9 mouse cellular contexts compared by ENCODE assay signal in the genomic region with DNA sequence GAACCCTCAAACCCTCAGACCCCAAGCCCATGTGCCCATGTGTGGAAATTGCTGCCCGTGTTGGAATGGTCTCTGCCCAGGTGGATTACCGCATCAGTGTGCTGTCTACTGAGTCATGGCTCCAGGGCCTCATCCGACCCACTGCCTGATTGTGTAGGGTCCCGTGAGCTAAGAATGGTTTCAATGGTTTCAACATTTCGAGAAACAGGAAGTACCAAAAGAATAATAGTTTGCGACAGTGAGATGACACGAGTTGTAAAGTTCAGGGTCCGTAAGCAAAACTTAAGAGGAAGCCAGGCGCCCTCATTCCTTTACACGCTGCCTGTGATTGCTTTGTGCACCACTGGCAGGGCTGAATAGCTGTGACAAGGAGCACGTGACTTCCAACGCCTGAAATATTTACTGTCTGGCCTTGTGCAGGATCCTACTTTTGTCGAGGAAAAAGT. TPM values are rescaled to one million over a fixed set of nuclear protein-coding genes. Genes with fewer than 3 reads are reported as not detected.
DNase-seq lines count a peak whose midpoint lies in the region; ATAC-seq and TF ChIP-seq lines count a peak whose summit lies in the region.
"Had no signal": no experiment of that assay in that cellular context is flagged by ENCODE, and none has a peak within 500 bp of the region (broad histone marks: within the 10 kb centered on the region; RNA-seq: fewer than 3 reads in every experiment).

No protein-coding gene starts in this region.

- peaks cover 30% of the 10 kb centered on the region for H3K27me3 ChIP-seq in heart, embryonic 11.5 days (ENCODE audit: control insufficient read depth, insufficient read depth, low read length)
- peaks cover 1 to 5% of the 10 kb centered on the region in 2 experiments; a peak in 2 of 4 replicates for H3K27me3 ChIP-seq in MEL (ENCODE audit: control insufficient read depth in 1 of 2, insufficient read depth in 2 of 2, low read length in 2 of 2)
- peaks cover 26% of the 10 kb centered on the region for H3K27me3 ChIP-seq in heart, postnatal 0 days (ENCODE audit: control insufficient read depth, insufficient read depth, low read length)

- H3K79me2 ChIP-seq in MEL (ENCODE audit: control insufficient read depth, insufficient read depth, low read length, poor library complexity), result no peaks in the 10 kb centered on the region

- peak overlapping the region; percentile 83 for H3K27ac ChIP-seq in heart, embryonic 11.5 days (ENCODE audit: low read depth, low read length)
- no peak overlapping the region; the same call in 1 of the 2 replicates for H3K27ac ChIP-seq in MEL (ENCODE audit: control insufficient read depth, low read depth, low read length)
- peak overlapping the region; percentile 91 for H3K27ac ChIP-seq in heart, postnatal 0 days (ENCODE audit: low read depth)

- H3K36me3 ChIP-seq in heart, embryonic 11.5 days (ENCODE audit: control insufficient read depth, insufficient read depth, low read length), result no peaks in the 10 kb centered on the region
- H3K36me3 ChIP-seq in MEL (ENCODE audit: control insufficient read depth in 1 of 2, insufficient read depth in 2 of 2, low read length in 2 of 2), result peaks cover 0 to 7% of the 10 kb centered on the region in 2 experiments; a peak in 2 of 4 replicates
- no peaks in the 10 kb centered on the region for H3K36me3 ChIP-seq in heart, postnatal 0 days (replicated peaks; ENCODE audit: control insufficient read depth, insufficient read depth, low read length)

- intact Hi-C loops in heart, postnatal 36 days (cut with DNase I), result no loop called here

- TF ChIP-seq CTCF in MEL (IDR thresholded peaks at IDR 0.05 in 2 of 3, conservative IDR thresholded peaks at IDR 0.05 in 1 of 3; ENCODE audit: control insufficient read depth in 1 of 3, insufficient read depth in 1 of 3, low read depth in 2 of 3, low read length in 3 of 3, poor library complexity in 1 of 3, severe bottlenecking in 1 of 3), result no peak
- no peak for TF ChIP-seq CTCF in heart, postnatal 0 days (IDR thresholded peaks at IDR 0.05; ENCODE audit: low read depth)

- H3K9ac ChIP-seq in heart, embryonic 11.5 days (ENCODE audit: low read depth, low read length), result no peak overlapping the region
- H3K9ac ChIP-seq in MEL (ENCODE audit: control insufficient read depth, low read depth, low read length, poor library complexity, severe bottlenecking), result peak overlapping the region; percentile 44
- H3K9ac ChIP-seq in heart, postnatal 0 days (replicated peaks; ENCODE audit: low read depth, low read length), result no peak overlapping the region

- H3K4me3 ChIP-seq in heart, embryonic 11.5 days (ENCODE audit: low read depth, low read length), result no peak overlapping the region
- peak overlapping the region; percentile 12 to 47 for H3K4me3 ChIP-seq in MEL (ENCODE audit: control insufficient read depth in 1 of 2, insufficient read depth in 1 of 2, low read depth in 2 of 2, low read length in 2 of 2)
- H3K4me3 ChIP-seq in heart, postnatal 0 days (ENCODE audit: low read depth, low read length), result no peak overlapping the region

- no peak for DNase-seq in heart, postnatal 36 days
- DNase-seq in MEL (ENCODE audit: low read depth, low spot score), result peak; percentile 65
- DNase-seq in heart, postnatal 0 days (ENCODE audit: low spot score), result peak; percentile 60
- peak; percentile 56 for DNase-seq in lung, postnatal 10 days
- no peak for DNase-seq in frontal cortex, postnatal 14 days (ENCODE audit: low spot score in 2 of 2)
- no peak for DNase-seq in cerebellum, postnatal 10 days
- no peak for DNase-seq in gastrocnemius, postnatal 10 days

- no peak for TF ChIP-seq EP300 in MEL (IDR thresholded peaks at IDR 0.05; ENCODE audit: low read depth in 1 of 2, low read length in 2 of 2)
- no peak for TF ChIP-seq EP300 in heart, postnatal 0 days (IDR thresholded peaks at IDR 0.05; ENCODE audit: low read depth)

- peak; percentile 9; the same call in 1 of the 2 replicates for ATAC-seq in heart, embryonic 11.5 days (replicated peaks; ENCODE audit: insufficient number of reproducible peaks, low FRiP score, low TSS enrichment)
- peak; percentile 5; the same call in 1 of the 2 replicates for ATAC-seq in heart, postnatal 0 days (ENCODE audit: insufficient read depth, low read depth)
- ATAC-seq: Patski had no signal

- H3K4me1 ChIP-seq in heart, embryonic 11.5 days (ENCODE audit: control insufficient read depth, insufficient read depth, low read length), result peaks cover 32% of the 10 kb centered on the region
- no peaks in the 10 kb centered on the region for H3K4me1 ChIP-seq in MEL (ENCODE audit: control insufficient read depth in 1 of 2, insufficient read depth in 2 of 2, low read length in 2 of 2)
- H3K4me1 ChIP-seq in heart, postnatal 0 days (ENCODE audit: control insufficient read depth, insufficient read depth), result peaks cover 38% of the 10 kb centered on the region

- 39% methylated on average over 13 of the region's 13 CpGs for WGBS in heart, embryonic 11.5 days (ENCODE audit: insufficient replicate concordance)
- 32% methylated on average over 13 of the region's 13 CpGs for WGBS in heart, postnatal 0 days

- no peaks in the 10 kb centered on the region for H3K9me3 ChIP-seq in heart, embryonic 11.5 days (replicated peaks; ENCODE audit: control insufficient read depth, low read length)
- no peaks in the 10 kb centered on the region for H3K9me3 ChIP-seq in MEL (replicated peaks; ENCODE audit: insufficient read depth, low read length)
- no peaks in the 10 kb centered on the region for H3K9me3 ChIP-seq in heart, postnatal 0 days (replicated peaks; ENCODE audit: control insufficient read depth, low read length)

- peak in 1 of 2 experiments; percentile 27; a peak in 1 of 4 replicates for TF ChIP-seq POLR2A in MEL (IDR thresholded peaks at IDR 0.05; ENCODE audit: control insufficient read depth in 1 of 2, insufficient read depth in 1 of 2, low read depth in 1 of 2, low read length in 2 of 2, poor library complexity in 1 of 2)

- H3K4me2 ChIP-seq in heart, embryonic 11.5 days, result peak overlapping the region; percentile 52; the same call in 1 of the 2 replicates
- H3K4me2 ChIP-seq in heart, postnatal 0 days (ENCODE audit: low read depth, low read length), result 0 out of 2 replicates have a peak overlapping the region, but pooled peaks have one; percentile 41

- no peak for TF ChIP-seq RAD21 in MEL (IDR thresholded peaks at IDR 0.05; ENCODE audit: low read depth, low read length)

TF ChIP-seq in MEL, 35 proteins besides CTCF, POLR2A, EP300 and RAD21 (continues in another document):
- no peak for TF ChIP-seq KAT2A (conservative IDR thresholded peaks at IDR 0.05; ENCODE audit: low read depth, low read length)
- peak; percentile 43; the same call in 1 of the 2 replicates for TF ChIP-seq TBP (IDR thresholded peaks at IDR 0.05; ENCODE audit: low read depth, low read length)

RNA-seq across cellular contexts. Expression of a gene that starts 3.5 kb away (rescaled TPM):
- polyA plus RNA-seq in heart, embryonic 11.5 days (2014; fragmentation: Nextera tagmentation; extraction: Ambion mirVana), result 42.1 and 49.6 TPM in 2 replicates
- 10 to 100 TPM; 48.4 to 51.2 TPM for total RNA-seq in heart, postnatal 36 days (2021)
- 65.6 and 66.1 TPM in 2 replicates for total RNA-seq in MEL (2012; rRNA removed)
- polyA plus RNA-seq in MEL (2012; ENCODE audit: insufficient read depth in 1 of 2, insufficient read length in 2 of 2, low read depth in 1 of 2, low replicate concordance in 2 of 2, missing spikeins in 1 of 2), result 100 to 1,000 TPM in 1 of 2 experiments, not detected in 1; 165 TPM
- 77.0 and 77.9 TPM in 2 replicates for total RNA-seq in heart, postnatal 0 days (2014; rRNA removed; ENCODE audit: low replicate concordance)
- 24.0 and 26.2 TPM in 2 replicates for polyA plus RNA-seq in heart, postnatal 0 days (2015; fragmentation: Nextera tagmentation; extraction: Ambion mirVana)
- total RNA-seq in gastrocnemius, postnatal 10 days (2021), result 10 to 100 TPM; 60.5 to 84.3 TPM

RNA-seq across cellular contexts. Expression of a gene that starts 26.6 kb away (rescaled TPM):
- 1.8 and 2.8 TPM in 2 replicates for polyA plus RNA-seq in heart, embryonic 11.5 days (2014; fragmentation: Nextera tagmentation; extraction: Ambion mirVana)
- not detected for total RNA-seq in heart, postnatal 36 days (2021)
- 0.85 and 1.2 TPM in 2 replicates for total RNA-seq in MEL (2012; rRNA removed)
- 10 to 100 TPM in 1 of 2 experiments, not detected in 1; 22.7 TPM for polyA plus RNA-seq in MEL (2012; ENCODE audit: insufficient read depth in 1 of 2, insufficient read length in 2 of 2, low read depth in 1 of 2, low replicate concordance in 2 of 2, missing spikeins in 1 of 2)
- not detected in 2 replicates for total RNA-seq in heart, postnatal 0 days (2014; rRNA removed; ENCODE audit: low replicate concordance)
- 0.89 and 0.93 TPM in 2 replicates for polyA plus RNA-seq in heart, postnatal 0 days (2015; fragmentation: Nextera tagmentation; extraction: Ambion mirVana)
- not detected for total RNA-seq in gastrocnemius, postnatal 10 days (2021)

RNA-seq across cellular contexts. Expression of a gene that starts 40.0 kb away (rescaled TPM):
- polyA plus RNA-seq in heart, embryonic 11.5 days (2014; fragmentation: Nextera tagmentation; extraction: Ambion mirVana), result 842 and 965 TPM in 2 replicates
- total RNA-seq in heart, postnatal 36 days (2021), result 1 to 10 TPM; 2.4 to 3.9 TPM
- total RNA-seq in MEL (2012; rRNA removed), result 0.19 and 0.59 TPM in 2 replicates
- polyA plus RNA-seq in MEL (2012; ENCODE audit: insufficient read depth in 1 of 2, insufficient read length in 2 of 2, low read depth in 1 of 2, low replicate concordance in 2 of 2, missing spikeins in 1 of 2), result 1 to 10 TPM in 1 of 2 experiments, not detected in 1; 3.4 TPM
- 18.5 and 48.2 TPM in 2 replicates for total RNA-seq in heart, postnatal 0 days (2014; rRNA removed; ENCODE audit: low replicate concordance)
- 100 and 119 TPM in 2 replicates for polyA plus RNA-seq in heart, postnatal 0 days (2015; fragmentation: Nextera tagmentation; extraction: Ambion mirVana)
- 10 to 100 TPM; 43.3 to 55.2 TPM for total RNA-seq in gastrocnemius, postnatal 10 days (2021)

RNA-seq across cellular contexts. Expression of a gene that starts 45.1 kb away (rescaled TPM):
- polyA plus RNA-seq in heart, embryonic 11.5 days (2014; fragmentation: Nextera tagmentation; extraction: Ambion mirVana), result not detected in 2 replicates
- not detected for total RNA-seq in heart, postnatal 36 days (2021)
- total RNA-seq in MEL (2012; rRNA removed), result 23.9 and 29.0 TPM in 2 replicates
- polyA plus RNA-seq in MEL (2012; ENCODE audit: insufficient read depth in 1 of 2, insufficient read length in 2 of 2, low read depth in 1 of 2, low replicate concordance in 2 of 2, missing spikeins in 1 of 2), result 10 to 100 TPM in 1 of 2 experiments, not detected in 1; 21.5 TPM
- 0.27 TPM in 1 of 2 replicates, not detected in the other for total RNA-seq in heart, postnatal 0 days (2014; rRNA removed; ENCODE audit: low replicate concordance)
- not detected in 2 replicates for polyA plus RNA-seq in heart, postnatal 0 days (2015; fragmentation: Nextera tagmentation; extraction: Ambion mirVana)
- total RNA-seq in gastrocnemius, postnatal 10 days (2021), result under 1 TPM in 1 of 2 experiments, not detected in 1; 0.16 TPM
- polyA plus RNA-seq: Patski had no signal

RNA-seq across cellular contexts. Expression of a gene that starts 52.2 kb away (rescaled TPM):
- 8.2 TPM in 2 replicates for polyA plus RNA-seq in heart, embryonic 11.5 days (2014; fragmentation: Nextera tagmentation; extraction: Ambion mirVana)
- 1 to 10 TPM; 4.4 TPM for total RNA-seq in heart, postnatal 36 days (2021)
- total RNA-seq in MEL (2012; rRNA removed), result 0.12 and 0.16 TPM in 2 replicates
- polyA plus RNA-seq in MEL (2012; ENCODE audit: insufficient read depth in 1 of 2, insufficient read length in 2 of 2, low read depth in 1 of 2, low replicate concordance in 2 of 2, missing spikeins in 1 of 2), result 1 to 10 TPM in 1 of 2 experiments, not detected in 1; 9.1 TPM
- total RNA-seq in heart, postnatal 0 days (2014; rRNA removed; ENCODE audit: low replicate concordance), result 3.8 and 6.7 TPM in 2 replicates
- polyA plus RNA-seq in heart, postnatal 0 days (2015; fragmentation: Nextera tagmentation; extraction: Ambion mirVana), result 4.1 and 4.2 TPM in 2 replicates
- total RNA-seq in gastrocnemius, postnatal 10 days (2021), result 10 to 100 TPM; 29.2 to 44.6 TPM

Comparison
In these comparisons a context has a peak if more than half of its experiments do, and no peak if none do; other contexts are left out.
1. DNase-seq: peak in MEL (single experiment), heart, postnatal 0 days (single experiment) and lung, postnatal 10 days (single experiment); none in heart, postnatal 36 days (0 of 2), frontal cortex, postnatal 14 days (0 of 2), cerebellum, postnatal 10 days (0 of 2) and gastrocnemius, postnatal 10 days (single experiment).
2. H3K4me3 ChIP-seq: peak in MEL (2 of 2); none in heart, embryonic 11.5 days (single experiment) and heart, postnatal 0 days (single experiment).